Mouse (Mus musculus) olfactory bulb, adult 2 months (tissue): ENCODE measurements around the gene Col8a2. TPM values are rescaled to one million over a fixed set of nuclear protein-coding genes. Genes with fewer than 3 reads are reported as not detected.

ENCODE experiments used
- H3K27ac ChIP-seq: fragments of 200-500 bp; 2 replicates; pipeline ENCODE4 v1.5.1; 2012; ENCODE audit warnings: low read depth, low read length; ENCODE audit not compliant: insufficient read depth
- H3K4me1 ChIP-seq: fragments of 200-500 bp; 2 replicates; pipeline ENCODE4 v1.6.1; 2012; ENCODE audit warnings: low read length; ENCODE audit not compliant: control insufficient read depth, insufficient read depth
- H3K4me3 ChIP-seq: fragments of 200-500 bp; 2 replicates; pipeline ENCODE4 v1.5.1; 2012; ENCODE audit warnings: mild to moderate bottlenecking, low read depth, low read length, moderate library complexity; ENCODE audit not compliant: insufficient read depth
- CTCF ChIP-seq: fragments of 200-500 bp; IDR thresholded peaks from 2 replicates; pipeline ENCODE4 v1.5.1; 2012; ENCODE audit warnings: low read depth, mild to moderate bottlenecking, low read length, moderate library complexity; ENCODE audit not compliant: insufficient read depth
- POLR2A ChIP-seq: fragments of 200-500 bp; IDR thresholded peaks from 2 replicates; pipeline ENCODE4 v1.6.1; 2012; ENCODE audit warnings: mild to moderate bottlenecking, low read depth, low read length, moderate library complexity; ENCODE audit not compliant: insufficient read depth
- WGBS: fragments of 180-500 bp; shearing (Covaris S2); methylation state at CpG from one replicate; pipeline ENCODE4 v1.1.7; 2018; 5-methylcytosine and 5-hydroxymethylcytosine counted together
- polyA plus RNA-seq: library from polyadenylated mRNA; stranded (reverse); fragments of >200 nt; gene quantifications from 2 replicates; pipeline ENCODE4 v1.2.4, GENCODE M21; 2012; ENCODE audit warnings: low replicate concordance; ENCODE audit not compliant: missing spikeins, insufficient read depth, insufficient read length

Col8a2 gene
- polyA plus RNA-seq, 1 experiment = not detected

DNA sequence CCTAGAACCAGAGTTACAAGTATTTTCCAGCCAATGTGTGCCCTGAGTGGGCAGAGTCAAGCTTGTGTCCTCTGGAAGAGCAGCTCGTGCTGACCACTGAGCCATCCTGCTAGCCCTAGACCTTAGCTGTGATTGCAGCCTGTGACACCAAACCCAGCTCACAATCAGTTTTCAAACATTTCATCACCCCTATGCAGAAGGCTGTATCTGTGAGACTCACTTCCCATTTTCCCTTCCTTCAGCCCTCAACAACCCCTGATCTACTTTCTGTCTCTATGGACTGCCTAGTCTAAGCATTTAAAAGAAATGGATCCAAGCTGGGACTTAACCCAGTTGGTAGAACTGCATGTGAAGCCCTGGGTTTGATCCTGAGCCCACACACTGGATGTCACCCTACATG, 18.8 kb downstream of the Col8a2 start:
- H3K27ac ChIP-seq = no peak overlapping the region
- peaks cover 16% of the 10 kb centered on the region for H3K4me1 ChIP-seq
- H3K4me3 ChIP-seq = no peak overlapping the region
- TF ChIP-seq CTCF = no peak
- 93% methylated on average over 1 of the region's 1 CpGs for WGBS

DNA sequence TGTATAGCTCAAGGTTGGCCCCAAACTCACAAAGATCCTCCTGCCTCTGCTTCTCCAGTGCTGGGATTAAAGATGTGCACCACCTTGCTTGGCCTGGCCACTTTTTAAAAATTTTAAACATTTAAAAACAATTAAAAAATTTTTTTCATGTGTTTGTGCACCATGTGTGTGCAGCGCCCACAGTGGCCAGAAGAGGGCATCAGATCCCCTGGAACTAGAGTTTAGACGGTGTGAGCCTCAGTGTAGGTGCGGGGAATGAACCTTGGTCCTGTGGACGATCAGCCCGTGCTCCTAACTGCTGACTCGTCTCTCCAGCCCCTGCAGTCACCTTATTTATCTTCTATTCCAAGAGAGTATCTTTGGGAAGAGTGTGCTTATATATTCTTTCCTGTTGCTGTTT, 19.5 kb downstream of the Col8a2 start:
- no peak for TF ChIP-seq POLR2A
- TF ChIP-seq CTCF = no peak
- H3K27ac ChIP-seq = no peak overlapping the region
- WGBS = 91% methylated on average over 6 of the region's 6 CpGs
- H3K4me3 ChIP-seq = no peak overlapping the region
- peaks cover 12% of the 10 kb centered on the region for H3K4me1 ChIP-seq

GRCm38 (mm10) chr4:126306827-126307226, 20.2 kb downstream of the Col8a2 start:
- peaks cover 6% of the 10 kb centered on the region; the same call in 1 of the 2 replicates for H3K4me1 ChIP-seq
- TF ChIP-seq CTCF = no peak
- no peak for TF ChIP-seq POLR2A
- H3K27ac ChIP-seq = no peak overlapping the region
- WGBS = 19% methylated on average over 2 of the region's 2 CpGs
- no peak overlapping the region for H3K4me3 ChIP-seq

DNA sequence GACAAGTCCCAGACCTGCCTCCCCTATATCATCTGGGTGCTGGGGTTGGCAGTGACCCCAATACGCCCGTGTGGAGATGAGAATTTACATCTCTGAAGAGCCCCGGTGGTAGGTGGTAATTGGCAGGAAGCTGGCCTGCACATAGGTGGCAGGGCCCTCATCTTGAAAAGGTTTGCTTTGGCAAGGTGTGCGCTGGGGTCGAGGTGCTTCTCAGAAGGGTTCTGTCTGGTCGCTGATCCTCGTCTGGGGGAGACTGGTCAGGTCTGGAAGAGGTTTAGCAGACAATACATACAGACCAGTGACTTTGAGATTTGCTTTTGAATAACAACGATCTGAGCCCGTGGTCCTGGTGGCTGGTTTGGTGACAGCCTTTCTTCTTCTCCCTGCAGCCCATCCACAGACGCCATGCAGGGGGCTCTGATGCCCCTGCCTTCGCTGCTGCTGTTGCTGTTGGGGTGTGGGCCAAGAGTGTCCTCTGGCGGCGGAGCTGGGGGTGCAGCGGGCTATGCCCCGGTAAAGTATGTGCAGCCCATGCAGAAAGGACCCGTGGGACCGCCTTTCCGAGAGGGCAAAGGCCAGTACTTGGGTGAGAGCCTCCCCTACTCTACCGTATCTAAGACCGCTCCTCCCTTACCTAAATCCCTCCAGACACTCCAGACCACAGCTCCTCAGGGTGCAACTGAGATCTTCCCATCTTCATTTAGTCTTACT, 22.8 kb downstream of the Col8a2 start:
- Histone ChIP-seq H3K4me1 (0 out of 2 replicates have a peak, but pooled peaks cover 5% of the 10 kb centered on the region), H3K4me3 (peak overlapping the region; percentile 20), H3K27ac (no peak overlapping the region)
- 15% methylated on average over 20 of the region's 20 CpGs for WGBS
- TF ChIP-seq POLR2A (no peak), CTCF (no peak)

GRCm38 (mm10) chr4:126309922-126310309, 23.3 kb downstream of the Col8a2 start:
- Histone ChIP-seq H3K27ac (no peak overlapping the region), H3K4me1 (0 out of 2 replicates have a peak, but pooled peaks cover 5% of the 10 kb centered on the region), H3K4me3 (peak overlapping the region; percentile 20)
- WGBS = 2% methylated on average over 7 of the region's 7 CpGs
- TF ChIP-seq POLR2A (no peak), CTCF (0 out of 2 replicates have a peak, but pooled peaks have one; percentile 7)

DNA sequence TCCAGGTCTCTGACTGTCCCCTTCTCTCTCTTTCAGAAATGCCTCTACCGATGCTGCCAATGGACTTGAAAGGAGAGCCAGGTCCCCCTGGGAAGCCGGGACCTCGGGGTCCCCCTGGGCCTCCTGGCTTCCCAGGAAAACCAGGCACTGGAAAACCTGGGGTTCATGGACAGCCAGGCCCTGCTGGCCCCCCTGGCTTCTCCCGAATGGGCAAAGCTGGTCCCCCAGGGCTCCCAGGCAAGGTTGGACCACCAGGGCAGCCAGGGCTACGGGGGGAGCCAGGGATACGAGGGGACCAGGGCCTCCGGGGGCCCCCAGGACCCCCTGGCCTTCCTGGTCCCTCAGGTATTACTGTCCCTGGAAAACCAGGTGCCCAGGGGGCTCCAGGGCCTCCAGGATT, 23.8 kb downstream of the Col8a2 start:
- Histone ChIP-seq H3K4me1 (0 out of 2 replicates have a peak, but pooled peaks cover 5% of the 10 kb centered on the region), H3K4me3 (no peak overlapping the region), H3K27ac (no peak overlapping the region)
- TF ChIP-seq POLR2A = no peak
- no peak for TF ChIP-seq CTCF
- 80% methylated on average over 7 of the region's 7 CpGs for WGBS

- TF ChIP-seq CTCF = no peak
- TF ChIP-seq POLR2A = no peak
- no peak overlapping the region for H3K4me3 ChIP-seq
- 0 out of 2 replicates have a peak, but pooled peaks cover 5% of the 10 kb centered on the region for H3K4me1 ChIP-seq
- WGBS = 94% methylated on average over 16 of the region's 16 CpGs
- no peak overlapping the region for H3K27ac ChIP-seq
These were observed 25.1 kb downstream of the Col8a2 start for GRCm38 (mm10) chr4:126311566-126312200.

DNA sequence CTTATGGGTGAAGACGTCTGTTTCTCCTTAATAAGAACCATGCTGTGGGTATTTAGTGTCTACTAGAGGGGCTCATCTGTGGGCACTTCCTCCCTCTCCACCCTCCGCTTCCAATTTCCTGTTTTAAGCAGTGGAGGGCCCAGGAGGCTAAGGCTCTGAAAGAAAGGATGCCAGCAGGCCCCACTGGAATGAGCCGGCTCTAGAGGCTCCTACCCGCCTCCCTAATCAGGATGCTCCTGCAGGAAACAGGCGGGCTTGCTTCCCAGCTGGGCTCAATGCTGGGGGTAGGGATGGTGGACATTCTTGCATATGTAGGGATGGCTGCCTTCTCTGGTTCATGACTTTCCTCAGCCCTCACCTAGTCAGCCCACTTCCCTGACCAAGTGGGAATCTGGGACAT, 26.6 kb downstream of the Col8a2 start:
- no peak overlapping the region for H3K4me3 ChIP-seq
- no peak overlapping the region for H3K27ac ChIP-seq
- TF ChIP-seq CTCF (no peak), POLR2A (no peak)
- WGBS = 46% methylated on average over 5 of the region's 5 CpGs
- 0 out of 2 replicates have a peak, but pooled peaks cover 5% of the 10 kb centered on the region for H3K4me1 ChIP-seq

GRCm38 (mm10) chr4:126314393-126314792, 27.8 kb downstream of the Col8a2 start:
- H3K27ac ChIP-seq = no peak overlapping the region
- TF ChIP-seq CTCF (no peak), POLR2A (no peak)
- no peak overlapping the region for H3K4me3 ChIP-seq
- 59% methylated on average over 10 of the region's 10 CpGs for WGBS
- 0 out of 2 replicates have a peak, but pooled peaks cover 4% of the 10 kb centered on the region for H3K4me1 ChIP-seq

- TF ChIP-seq CTCF (no peak), POLR2A (no peak)
- Histone ChIP-seq H3K4me1 (no peaks in the 10 kb centered on the region), H3K4me3 (no peak overlapping the region), H3K27ac (no peak overlapping the region)
- 33% methylated on average over 5 of the region's 5 CpGs for WGBS
These were observed 29.3 kb downstream of the Col8a2 start for GRCm38 (mm10) chr4:126315931-126316330.
